Mouse (Mus musculus): Measurements from ENCODE around the gene Tert. TPM values are rescaled to one million over a fixed set of nuclear protein-coding genes. Genes with fewer than 3 reads are reported as not detected.

Gene Tert
- 1 to 10 TPM; 3.7 to 5.9 TPM for total RNA-seq (2021)
- long read RNA-seq, experiment 1: 0 reads
- long read RNA-seq, experiment 2, full-length matches to known transcripts: 1 of 8 reads
- long read RNA-seq, experiment 2, partial matches to known transcripts: 4 of 8 reads
- long read RNA-seq, experiment 2, other reads (novel, unspliced or antisense): 3 of 8 reads

DNA sequence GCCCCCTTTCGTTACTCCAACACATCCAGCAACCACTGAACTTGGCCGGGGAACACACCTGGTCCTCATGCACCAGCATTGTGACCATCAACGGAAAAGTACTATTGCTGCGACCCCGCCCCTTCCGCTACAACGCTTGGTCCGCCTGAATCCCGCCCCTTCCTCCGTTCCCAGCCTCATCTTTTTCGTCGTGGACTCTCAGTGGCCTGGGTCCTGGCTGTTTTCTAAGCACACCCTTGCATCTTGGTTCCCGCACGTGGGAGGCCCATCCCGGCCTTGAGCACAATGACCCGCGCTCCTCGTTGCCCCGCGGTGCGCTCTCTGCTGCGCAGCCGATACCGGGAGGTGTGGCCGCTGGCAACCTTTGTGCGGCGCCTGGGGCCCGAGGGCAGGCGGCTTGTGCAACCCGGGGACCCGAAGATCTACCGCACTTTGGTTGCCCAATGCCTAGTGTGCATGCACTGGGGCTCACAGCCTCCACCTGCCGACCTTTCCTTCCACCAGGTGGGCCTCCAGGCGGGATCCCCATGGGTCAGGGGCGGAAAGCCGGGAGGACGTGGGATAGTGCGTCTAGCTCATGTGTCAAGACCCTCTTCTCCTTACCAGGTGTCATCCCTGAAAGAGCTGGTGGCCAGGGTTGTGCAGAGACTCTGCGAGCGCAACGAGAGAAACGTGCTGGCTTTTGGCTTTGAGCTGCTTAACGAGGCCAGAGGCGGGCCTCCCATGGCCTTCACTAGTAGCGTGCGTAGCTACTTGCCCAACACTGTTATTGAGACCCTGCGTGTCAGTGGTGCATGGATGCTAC lies at the start of gene Tert:
Gene Tert, plus strand, starts transcription at position 167 of the 805 bp plus-strand sequence.
- peak; percentile 45 to 56 for DNase-seq (ENCODE audit: low spot score in 2 of 2)

DNA sequence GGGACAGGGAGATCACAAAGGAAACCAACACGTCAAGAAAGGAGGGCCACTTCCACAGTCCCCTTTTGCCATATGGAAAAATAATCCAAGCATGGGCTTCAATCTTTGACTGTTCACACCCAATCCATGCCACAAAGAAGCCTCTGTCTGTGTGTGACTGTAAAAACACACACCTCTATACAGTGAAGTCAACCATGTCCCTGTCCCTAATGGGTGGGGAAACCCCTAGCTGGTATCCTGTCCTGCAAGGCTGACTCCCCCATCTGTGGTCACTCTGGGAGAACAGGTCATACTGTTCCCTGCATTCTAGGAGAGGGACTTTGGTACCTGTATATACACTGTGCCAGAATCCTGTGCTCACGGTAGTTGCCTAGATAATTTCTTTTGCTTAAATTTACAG lies 49.4 kb upstream of the Tert start:
- no peak for DNase-seq (ENCODE audit: low spot score in 2 of 2)

DNA sequence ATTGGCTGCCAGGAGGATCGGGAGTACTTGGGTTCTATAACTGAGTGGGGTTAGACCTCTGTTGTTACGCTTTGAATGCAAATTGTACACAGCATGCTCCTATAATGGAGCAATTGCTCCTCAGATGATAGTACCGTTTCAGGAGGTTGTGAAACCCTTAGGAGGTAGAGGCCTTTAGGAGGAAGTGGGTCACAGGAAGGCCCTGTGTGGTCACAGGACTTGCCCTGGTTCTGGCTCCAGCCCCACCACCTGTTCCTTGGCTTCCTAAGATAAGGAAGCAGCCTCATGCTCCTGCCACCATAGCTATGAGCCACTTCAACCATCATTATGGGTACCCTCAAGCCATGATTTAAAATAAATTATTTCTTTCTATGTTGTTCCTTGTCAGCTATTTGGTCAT lies 35.2 kb upstream of the Tert start:
- no peak for DNase-seq (ENCODE audit: low spot score in 2 of 2)

DNA sequence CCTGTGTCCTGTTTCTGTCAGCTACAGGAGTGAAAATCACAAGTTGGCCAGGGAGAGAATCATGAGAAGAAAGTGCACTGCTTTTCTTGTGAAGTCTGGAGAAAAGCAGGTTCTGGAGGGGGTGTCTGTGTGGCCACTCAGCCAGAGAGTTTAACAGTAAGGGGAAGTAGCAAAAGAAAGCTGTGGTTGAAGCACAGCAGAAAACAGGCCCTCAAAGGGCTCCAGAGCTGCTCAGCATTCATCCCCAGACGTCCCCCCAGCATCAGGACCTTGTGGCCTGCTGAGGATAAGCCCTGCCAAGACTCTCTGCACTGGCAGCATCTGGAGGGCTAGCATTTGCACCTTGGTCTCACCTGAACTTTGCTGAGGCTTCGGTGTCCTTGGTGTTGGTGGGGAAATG lies 34.2 kb upstream of the Tert start:
- no peak for DNase-seq (ENCODE audit: low spot score in 2 of 2)

DNA sequence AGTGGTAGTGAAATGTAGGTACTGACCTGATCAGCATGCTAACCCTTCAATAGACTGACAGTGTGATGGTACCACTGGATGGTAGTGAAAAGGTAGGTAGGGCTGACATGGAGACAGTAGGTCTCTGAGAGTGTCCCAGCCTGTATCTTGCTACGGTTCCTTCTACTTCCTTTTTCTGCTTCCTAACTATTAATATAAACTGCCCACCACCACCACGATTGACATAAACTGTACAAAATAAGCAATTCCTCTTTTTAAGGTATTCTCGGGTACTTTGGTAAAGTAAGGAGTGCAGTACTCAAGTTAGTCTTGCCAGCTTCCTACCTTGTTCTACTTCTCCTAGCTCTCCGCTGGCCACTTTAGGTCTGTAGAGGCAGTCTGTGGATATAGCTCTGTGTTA lies 30.4 kb upstream of the Tert start:
- DNase-seq (ENCODE audit: low spot score in 2 of 2): no peak

DNA sequence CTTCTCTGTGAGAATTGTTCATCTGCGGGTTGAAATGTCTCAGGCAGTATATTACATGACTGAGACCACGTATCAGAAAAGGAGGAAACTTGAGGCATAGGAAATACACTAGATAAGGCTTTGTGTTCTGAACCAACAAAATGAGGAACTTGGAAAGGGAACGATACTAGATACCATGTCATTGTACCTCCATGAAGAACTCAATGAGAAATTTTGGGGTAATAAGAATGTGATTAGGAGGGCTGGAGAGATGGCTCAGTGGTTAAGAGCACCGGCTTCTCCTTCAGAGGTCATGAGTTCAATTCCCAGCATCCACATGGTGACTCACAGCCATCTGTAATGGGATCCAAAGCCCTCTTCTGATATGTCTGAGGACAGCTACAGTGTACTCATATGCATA lies 26.5 kb upstream of the Tert start:
- DNase-seq (ENCODE audit: low spot score in 2 of 2): no peak

DNA sequence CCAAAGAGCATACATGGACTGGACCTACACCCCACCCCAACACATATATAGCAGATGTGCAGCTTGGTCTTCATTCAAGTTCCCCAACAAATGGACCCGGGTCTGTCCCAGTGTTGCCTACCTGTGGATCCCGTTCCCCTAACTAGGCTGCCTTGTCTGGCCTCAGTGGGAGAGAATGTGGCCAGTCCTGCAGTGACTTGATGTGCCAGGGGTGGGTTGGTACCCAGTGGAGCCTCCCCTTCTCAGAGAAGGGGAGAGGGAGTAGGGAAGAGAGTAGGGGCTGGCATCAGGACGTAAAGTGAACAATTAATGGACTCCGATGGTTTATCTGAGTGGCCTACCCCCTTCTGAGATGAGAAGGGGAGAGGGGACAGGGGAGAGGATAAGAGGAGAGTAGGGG lies 23.7 kb upstream of the Tert start:
- no peak for DNase-seq (ENCODE audit: low spot score in 2 of 2)

DNA sequence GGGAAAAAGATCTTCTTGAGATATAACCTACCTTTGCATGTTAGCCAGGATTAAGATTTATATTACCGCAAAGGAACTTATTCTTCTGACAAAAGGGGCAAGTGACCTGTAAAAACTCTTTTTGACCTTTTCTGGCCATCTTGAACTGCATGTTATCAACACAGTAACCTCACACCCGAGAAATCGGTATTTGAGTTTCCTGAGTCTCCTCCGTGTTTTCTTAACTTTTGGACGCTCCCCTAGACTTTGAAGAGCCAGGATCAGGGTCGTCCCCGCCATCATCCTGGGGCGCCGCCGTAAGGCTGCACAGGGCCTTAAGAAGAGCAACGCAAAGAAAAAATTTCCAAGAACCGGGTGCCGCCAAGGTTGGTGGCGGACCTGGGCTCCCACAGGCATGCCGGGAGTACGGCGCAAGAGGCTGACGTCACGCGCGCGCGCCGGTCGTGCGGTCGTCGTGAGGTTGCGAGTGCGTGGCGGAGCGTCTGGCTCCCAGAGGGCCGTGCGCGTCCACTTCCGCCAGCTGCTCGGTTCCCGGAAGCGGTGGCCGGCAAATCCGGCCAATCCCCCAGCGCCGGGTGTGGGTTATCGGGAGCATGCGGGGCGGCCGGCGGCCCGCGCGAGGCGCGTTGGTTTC lies 23.1 kb upstream of the Tert start, which contains the start of gene Clptm1l:
Gene Clptm1l, plus strand, starts transcription at position 485 of the 634 bp plus-strand sequence.
- DNase-seq (ENCODE audit: low spot score in 2 of 2): peak; percentile 98 to 99

DNA sequence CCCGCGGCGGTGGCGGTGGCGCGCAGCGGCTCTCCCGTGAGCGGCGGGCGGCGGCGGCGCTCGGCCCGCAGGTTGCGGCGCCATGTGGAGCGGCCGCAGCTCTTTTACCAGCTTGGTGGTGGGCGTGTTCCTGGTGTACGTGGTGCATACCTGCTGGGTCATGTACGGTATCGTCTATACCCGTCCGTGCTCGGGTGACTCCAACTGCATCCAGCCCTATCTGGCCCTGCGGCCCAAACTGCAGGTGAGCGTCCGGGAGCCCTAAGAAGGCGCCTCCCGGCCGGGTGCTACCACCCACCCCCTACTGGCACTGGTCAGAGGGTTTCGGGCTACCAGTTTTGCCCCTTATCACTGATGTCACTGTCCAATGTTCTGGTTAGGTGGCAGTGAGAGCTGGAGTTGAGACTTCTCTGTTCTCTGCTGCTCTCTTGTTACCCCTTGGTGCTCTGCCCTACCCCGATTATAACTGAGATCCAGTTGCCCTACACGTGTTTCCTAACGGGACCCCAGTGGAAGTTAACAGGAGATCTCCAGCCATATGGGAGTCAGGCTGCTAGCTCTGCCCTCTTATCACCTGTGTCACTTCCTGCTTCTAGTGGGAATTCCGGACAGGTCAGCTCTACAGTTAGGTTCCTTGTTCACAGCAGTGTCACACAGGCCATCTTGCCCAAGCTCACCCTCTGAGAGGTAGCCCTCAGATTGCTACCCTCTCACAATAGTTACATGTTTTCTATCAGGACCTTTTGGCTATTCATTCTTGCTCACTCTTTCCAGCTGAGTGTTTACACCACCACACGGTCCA lies 22.4 kb upstream of the Tert start:
- DNase-seq (ENCODE audit: low spot score in 2 of 2): no peak

DNA sequence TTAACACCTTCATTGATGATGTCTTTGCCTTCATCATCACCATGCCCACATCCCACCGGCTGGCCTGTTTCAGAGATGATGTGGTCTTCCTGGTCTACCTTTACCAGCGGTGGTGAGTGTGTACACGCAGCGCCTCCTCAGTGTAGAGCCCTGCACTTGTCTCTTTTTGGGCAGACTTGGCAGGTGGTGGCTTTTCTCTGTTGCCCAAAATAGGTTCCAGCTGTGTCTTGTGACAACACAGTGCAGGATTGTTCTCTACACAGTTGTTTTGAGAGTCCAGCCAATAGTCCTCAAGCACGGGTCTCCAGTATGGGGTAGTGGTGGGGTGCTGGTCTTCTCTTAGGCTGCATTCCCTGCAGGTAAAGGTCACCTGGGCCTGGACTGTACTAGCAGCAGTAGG lies 8.3 kb upstream of the Tert start:
- DNase-seq (ENCODE audit: low spot score in 2 of 2): no peak

DNA sequence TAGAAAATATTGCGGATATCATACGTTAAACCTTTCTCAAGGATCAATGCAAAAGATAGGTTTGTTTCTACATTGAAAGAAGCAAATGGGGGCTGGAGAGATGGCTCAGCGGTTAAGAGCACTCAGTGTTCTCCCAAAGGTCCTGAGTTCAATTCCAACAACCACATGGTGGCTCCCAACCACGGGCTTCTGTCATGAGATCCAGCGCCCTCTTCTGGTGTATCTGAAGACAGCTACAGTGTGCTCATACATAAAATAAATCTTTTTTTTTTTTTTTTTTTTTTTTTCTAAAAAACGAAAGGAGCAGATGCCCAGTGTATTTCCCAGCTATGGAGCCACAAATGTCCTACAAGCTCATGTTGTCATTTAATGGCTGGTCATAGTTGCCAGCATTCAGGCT lies 6.1 kb upstream of the Tert start:
- DNase-seq (ENCODE audit: low spot score in 2 of 2): no peak

DNA sequence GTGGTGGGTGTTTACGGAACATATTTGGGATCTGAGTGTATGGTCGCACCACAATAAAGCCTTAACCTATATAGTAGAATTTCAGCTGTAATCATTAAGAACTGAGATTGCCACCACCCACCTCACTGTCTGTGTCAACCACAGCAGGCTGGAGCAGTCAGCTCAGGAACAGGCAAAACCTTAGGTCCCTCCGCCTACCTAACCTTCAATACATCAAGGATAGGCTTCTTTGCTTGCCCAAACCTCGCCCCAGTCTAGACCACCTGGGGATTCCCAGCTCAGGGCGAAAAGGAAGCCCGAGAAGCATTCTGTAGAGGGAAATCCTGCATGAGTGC lies 334 bp upstream of the Tert start:
- DNase-seq (ENCODE audit: low spot score in 2 of 2): no peak

DNA sequence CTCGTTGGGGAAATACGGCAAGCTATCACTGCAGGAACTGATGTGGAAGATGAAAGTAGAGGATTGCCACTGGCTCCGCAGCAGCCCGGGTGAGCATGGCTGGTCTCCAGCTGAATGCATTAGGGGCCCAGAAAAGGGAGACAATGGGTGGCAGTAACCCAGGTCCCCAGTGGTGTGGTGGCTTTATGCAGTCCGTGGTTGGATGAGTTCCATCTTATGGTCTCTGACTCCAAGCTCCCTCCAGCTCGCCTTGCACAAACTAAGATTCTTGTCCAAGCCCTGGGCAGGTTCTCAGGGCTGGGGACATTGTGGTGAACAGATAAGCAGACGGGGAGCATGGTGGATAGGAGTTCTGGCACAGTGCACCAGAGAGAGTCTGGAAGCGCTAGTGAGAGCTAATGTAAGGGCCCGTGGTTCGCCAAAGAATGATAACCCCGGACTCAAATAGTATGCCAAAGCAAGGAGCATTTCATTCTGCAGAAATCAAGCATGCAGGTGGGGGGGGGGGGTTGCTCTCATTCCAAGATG lies 1.9 kb downstream of the Tert start:
- no peak for DNase-seq (ENCODE audit: low spot score in 2 of 2)

DNA sequence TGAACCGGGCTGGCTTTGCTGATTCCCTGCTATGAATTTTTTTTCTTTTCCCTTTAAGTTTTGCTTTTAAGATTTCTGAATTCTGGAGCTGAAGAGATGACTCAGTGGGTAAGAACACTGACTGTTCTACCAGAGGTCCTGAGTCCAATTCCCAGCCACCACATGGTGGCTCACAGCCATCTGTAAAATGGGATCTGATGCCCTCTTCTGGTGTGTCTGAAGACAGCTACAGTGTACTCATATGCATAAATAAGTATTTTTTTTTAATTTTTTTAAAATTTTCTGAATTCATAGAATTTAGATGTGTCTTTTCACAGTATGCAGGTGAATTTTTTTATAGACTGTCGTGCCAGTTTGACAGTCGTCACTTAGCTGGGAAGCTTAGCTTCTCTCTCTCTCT lies 5.1 kb downstream of the Tert start:
- no peak for DNase-seq (ENCODE audit: low spot score in 2 of 2)

DNA sequence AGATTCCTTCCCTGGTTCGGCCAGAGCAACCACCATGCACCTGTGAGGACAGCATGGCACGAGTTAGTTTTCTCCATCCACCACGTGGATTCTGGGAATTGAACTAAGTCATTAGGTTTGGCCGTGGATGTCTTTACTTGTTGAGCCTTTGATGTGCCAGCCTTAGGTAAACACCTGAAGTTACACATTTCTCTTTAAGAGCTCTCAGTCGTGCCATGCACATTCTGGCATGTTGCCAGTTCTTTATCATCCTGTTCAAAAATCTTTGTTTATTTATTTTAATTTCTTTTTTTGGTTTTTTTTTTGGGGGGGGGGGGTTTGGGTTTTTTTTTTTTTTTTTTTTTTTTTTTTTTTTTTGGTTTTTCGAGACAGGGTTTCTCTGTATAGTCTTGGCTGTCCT lies 11.1 kb downstream of the Tert start:
- DNase-seq (ENCODE audit: low spot score in 2 of 2): no peak

DNA sequence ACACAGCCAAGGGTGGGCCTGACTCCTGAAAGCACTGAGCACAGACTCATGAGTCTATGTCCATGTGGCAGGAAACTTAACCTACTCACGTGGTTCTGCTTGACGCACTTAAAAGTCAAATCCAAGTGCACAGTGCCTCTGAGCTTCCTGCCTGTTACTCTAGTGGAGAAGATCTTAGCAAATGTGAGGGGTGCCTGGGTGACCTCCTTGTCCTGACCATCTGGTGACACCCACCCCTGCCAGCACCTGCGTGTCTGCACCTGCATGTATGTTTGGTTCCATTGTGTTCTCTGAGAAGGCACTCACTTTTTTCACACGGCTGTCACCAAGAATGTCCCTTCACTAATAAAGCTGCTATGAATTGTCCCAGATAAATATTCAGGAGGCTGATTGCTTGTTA lies 14.6 kb downstream of the Tert start:
- no peak for DNase-seq (ENCODE audit: low spot score in 2 of 2)

DNA sequence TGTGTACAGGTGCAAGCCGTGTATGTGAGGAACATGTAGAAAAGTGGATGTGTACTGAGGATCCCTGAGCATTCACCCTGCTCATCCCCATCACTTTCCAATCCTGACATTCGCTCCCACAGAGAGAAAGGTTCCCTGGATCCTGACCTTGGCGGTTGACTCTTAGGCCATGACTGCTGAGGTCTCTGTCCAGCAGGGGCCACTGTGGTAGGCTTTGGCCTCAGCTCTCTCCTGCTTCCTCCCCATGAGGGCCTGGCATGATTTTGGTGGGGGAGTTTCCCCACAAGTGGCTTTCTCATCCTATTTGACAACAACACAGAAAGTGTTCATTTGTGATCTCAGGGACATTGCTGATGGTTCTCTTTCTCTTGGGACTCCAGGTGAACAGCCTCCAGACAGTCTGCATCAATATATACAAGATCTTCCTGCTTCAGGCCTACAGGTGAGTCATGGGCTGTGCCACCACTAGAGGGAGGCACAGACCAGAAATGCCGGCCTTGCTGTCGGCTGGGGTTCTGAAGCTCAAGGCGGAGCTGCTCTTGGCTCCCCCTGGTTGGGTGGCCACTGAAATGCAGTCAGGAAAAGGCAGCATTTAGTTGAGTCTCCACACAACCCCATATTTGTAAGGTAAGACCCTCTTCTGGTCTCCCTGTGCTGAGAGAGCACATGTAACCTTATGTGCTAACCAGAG lies 19.8 kb downstream of the Tert start:
- peak; percentile 40 to 54 for DNase-seq (ENCODE audit: low spot score in 2 of 2)

DNA sequence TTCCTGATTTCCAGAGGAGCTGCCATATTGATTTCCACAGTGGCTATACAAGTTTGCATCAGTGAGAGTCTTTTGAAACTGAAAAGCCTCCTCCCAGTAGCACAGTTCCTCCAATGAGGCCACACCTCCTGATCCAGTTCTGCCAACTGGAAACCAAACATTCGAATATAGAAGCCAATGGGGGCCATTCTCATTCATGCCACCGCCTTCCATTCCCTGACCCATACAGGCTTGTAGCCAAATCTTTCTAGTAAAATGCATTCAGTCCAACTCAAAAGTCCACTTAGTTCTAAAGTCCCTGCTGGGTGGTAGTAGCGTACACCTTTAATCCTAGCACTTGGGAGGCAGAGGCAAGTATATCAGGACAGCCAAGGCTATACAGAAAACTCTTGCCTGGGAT lies 26.6 kb downstream of the Tert start:
- no peak for DNase-seq (ENCODE audit: low spot score in 2 of 2)

DNA sequence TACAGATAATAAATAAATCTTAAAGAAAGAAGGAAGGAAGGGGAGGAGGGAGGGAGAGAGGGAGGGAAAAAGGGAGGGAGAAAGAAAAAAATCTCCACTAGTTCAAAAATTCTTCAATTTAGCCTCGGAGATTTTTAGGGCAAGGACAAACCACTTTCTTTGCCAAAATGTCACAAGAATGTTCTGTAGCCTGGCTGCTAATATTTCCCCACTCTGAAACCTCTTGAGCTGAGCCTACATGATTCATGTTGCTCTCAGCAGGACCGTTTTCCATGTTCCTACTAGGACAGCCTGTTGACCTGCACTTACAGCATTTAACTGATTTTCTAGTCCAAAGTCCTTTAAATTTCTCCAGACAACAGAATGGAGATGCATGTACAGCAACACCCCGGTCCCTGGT lies 28.3 kb downstream of the Tert start:
- no peak for DNase-seq (ENCODE audit: low spot score in 2 of 2)

DNA sequence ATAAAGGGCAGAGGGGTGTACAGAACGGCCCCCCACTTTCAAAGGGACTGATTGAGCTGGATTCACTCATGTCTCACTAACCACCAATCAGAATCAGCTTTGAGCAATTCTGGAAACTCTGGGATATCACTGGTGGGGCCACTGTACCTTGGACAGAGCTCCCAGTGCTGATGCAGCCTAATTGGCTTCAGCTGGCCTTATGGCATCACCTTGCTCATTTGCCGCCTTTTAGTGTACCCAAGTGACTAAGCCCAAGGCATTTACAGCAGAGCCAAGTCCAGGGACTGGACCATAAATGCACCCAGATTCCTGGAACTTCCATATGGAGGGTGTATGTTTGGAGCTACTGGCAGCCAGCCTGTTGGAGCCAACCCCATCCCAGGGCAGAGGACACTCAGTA lies 32.2 kb downstream of the Tert start:
- DNase-seq (ENCODE audit: low spot score in 2 of 2): no peak

DNA sequence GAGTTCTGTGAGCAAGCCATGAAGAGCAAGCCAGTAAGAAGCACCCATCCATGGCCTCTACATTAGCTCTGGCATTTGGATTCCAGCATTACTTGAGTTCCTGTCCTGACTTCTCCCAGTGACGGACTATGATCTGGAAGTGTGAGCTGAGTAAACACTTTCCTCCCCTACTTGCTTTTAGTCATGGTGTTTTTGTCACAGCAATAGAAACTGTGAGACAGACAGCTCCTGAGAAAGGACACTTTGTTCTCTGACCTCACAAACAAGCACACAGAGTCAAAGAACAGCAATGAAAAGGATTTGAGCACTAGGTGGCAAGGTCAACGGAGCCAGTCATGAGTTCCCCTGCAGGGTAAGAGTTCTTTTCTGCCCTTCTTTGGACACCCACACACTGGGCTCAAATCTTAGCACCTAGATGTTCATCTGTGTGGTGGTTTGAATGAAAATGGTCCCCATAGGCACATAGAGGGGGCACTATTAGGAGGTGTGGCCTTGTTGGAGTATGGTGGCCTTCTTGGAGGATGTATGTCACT lies 33.5 kb downstream of the Tert start:
- DNase-seq (ENCODE audit: low spot score in 2 of 2): no peak
